9 mouse cellular contexts compared by ENCODE assay signal in genomic region chr11:120530085-120530964, GRCm38 (mm10). TPM values are rescaled to one million over a fixed set of nuclear protein-coding genes. Genes with fewer than 3 reads are reported as not detected.
DNase-seq lines count a peak whose midpoint lies in the region; ATAC-seq lines count a peak whose summit lies in the region.
"Had no signal": no experiment of that assay in that cellular context is flagged by ENCODE, and none has a peak within 500 bp of the region (broad histone marks: within the 10 kb centered on the region; RNA-seq: fewer than 3 reads in every experiment).

Gcgr (plus strand) TSS chr11:120530699.

- H3K9ac ChIP-seq in kidney, embryonic 14.5 days (ENCODE audit: low read depth, low read length): peak within 1 kb of the TSS; percentile 54
- peak within 1 kb of the TSS; percentile 75 for H3K9ac ChIP-seq in embryonic facial prominence, embryonic 13.5 days
- H3K9ac ChIP-seq in intestine, embryonic 16.5 days (ENCODE audit: low read depth, low read length): peak within 1 kb of the TSS; percentile 69
- H3K9ac ChIP-seq in midbrain, embryonic 15.5 days: no peak within 1 kb of the TSS

- peaks cover 46% of the 10 kb centered on the region for H3K27me3 ChIP-seq in kidney, embryonic 14.5 days (ENCODE audit: control insufficient read depth, insufficient read depth, low read length)
- H3K27me3 ChIP-seq in embryonic facial prominence, embryonic 13.5 days: peaks cover 77% of the 10 kb centered on the region
- H3K27me3 ChIP-seq in intestine, embryonic 16.5 days (replicated peaks; ENCODE audit: control insufficient read depth, insufficient read depth, low read length): peaks cover 44% of the 10 kb centered on the region
- H3K27me3 ChIP-seq in midbrain, embryonic 15.5 days (replicated peaks): peaks cover 64% of the 10 kb centered on the region

- H3K4me1 ChIP-seq in kidney, embryonic 14.5 days (ENCODE audit: control insufficient read depth, insufficient read depth, low read length): 0 out of 2 replicates have a peak, but pooled peaks cover 8% of the 10 kb centered on the region
- peaks cover 17% of the 10 kb centered on the region for H3K4me1 ChIP-seq in embryonic facial prominence, embryonic 13.5 days
- peaks cover 9% of the 10 kb centered on the region for H3K4me1 ChIP-seq in intestine, embryonic 16.5 days (ENCODE audit: control insufficient read depth, insufficient read depth, low read length)
- peaks cover 10% of the 10 kb centered on the region for H3K4me1 ChIP-seq in midbrain, embryonic 15.5 days

- H3K36me3 ChIP-seq in kidney, embryonic 14.5 days (ENCODE audit: control insufficient read depth, insufficient read depth, low read length): no peaks in the 10 kb centered on the region
- no peaks in the 10 kb centered on the region for H3K36me3 ChIP-seq in embryonic facial prominence, embryonic 13.5 days
- H3K36me3 ChIP-seq in intestine, embryonic 16.5 days (ENCODE audit: control insufficient read depth, insufficient read depth, low read length): no peaks in the 10 kb centered on the region
- H3K36me3 ChIP-seq in midbrain, embryonic 15.5 days (replicated peaks): no peaks in the 10 kb centered on the region

- no peak for DNase-seq in kidney, adult 9 months
- DNase-seq in frontal cortex, postnatal 14 days (ENCODE audit: low spot score in 2 of 2): no peak
- DNase-seq in layer of hippocampus, postnatal 14 days (ENCODE audit: low spot score in 2 of 2): no peak
- DNase-seq in adrenal gland, postnatal 4 days (ENCODE audit: low spot score in 2 of 2): no peak

- peak within 1 kb of the TSS; percentile 42 for H3K4me3 ChIP-seq in kidney, embryonic 14.5 days (ENCODE audit: low read length)
- H3K4me3 ChIP-seq in embryonic facial prominence, embryonic 13.5 days: peak within 1 kb of the TSS; percentile 48
- H3K4me3 ChIP-seq in intestine, embryonic 16.5 days (ENCODE audit: low read length): peak within 1 kb of the TSS; percentile 50
- H3K4me3 ChIP-seq in midbrain, embryonic 15.5 days: peak within 1 kb of the TSS; percentile 29

- H3K9me3 ChIP-seq in kidney, embryonic 14.5 days (ENCODE audit: control insufficient read depth, low read length): no peaks in the 10 kb centered on the region
- no peaks in the 10 kb centered on the region for H3K9me3 ChIP-seq in embryonic facial prominence, embryonic 13.5 days
- H3K9me3 ChIP-seq in intestine, embryonic 16.5 days (ENCODE audit: control insufficient read depth, low read length): no peaks in the 10 kb centered on the region
- no peaks in the 10 kb centered on the region for H3K9me3 ChIP-seq in midbrain, embryonic 15.5 days

- H3K27ac ChIP-seq in kidney, embryonic 14.5 days (ENCODE audit: low read depth, low read length): no peak within 1 kb of the TSS
- no peak within 1 kb of the TSS for H3K27ac ChIP-seq in embryonic facial prominence, embryonic 13.5 days
- H3K27ac ChIP-seq in intestine, embryonic 16.5 days (ENCODE audit: low read length): no peak within 1 kb of the TSS
- H3K27ac ChIP-seq in midbrain, embryonic 15.5 days: no peak within 1 kb of the TSS

- 0 out of 2 replicates have a peak, but pooled peaks have one; percentile 36 for ATAC-seq in kidney, embryonic 14.5 days (ENCODE audit: low FRiP score, low TSS enrichment)
- no peak for ATAC-seq in embryonic facial prominence, embryonic 13.5 days (ENCODE audit: insufficient number of reproducible peaks, insufficient read depth, low FRiP score, low TSS enrichment, low read depth)
- peak; percentile 56 for ATAC-seq in intestine, embryonic 16.5 days
- no peak for ATAC-seq in midbrain, embryonic 15.5 days (replicated peaks)

- 9% methylated on average over 47 of the region's 62 CpGs for WGBS in kidney, embryonic 14.5 days
- 8% methylated on average over 47 of the region's 62 CpGs for WGBS in embryonic facial prominence, embryonic 13.5 days
- 9% methylated on average over 53 of the region's 62 CpGs for WGBS in intestine, embryonic 16.5 days
- 8% methylated on average over 51 of the region's 62 CpGs for WGBS in midbrain, embryonic 15.5 days

- peak within 1 kb of the TSS; percentile 71 for H3K4me2 ChIP-seq in kidney, embryonic 14.5 days (replicated peaks; ENCODE audit: low read depth, low read length)
- peak within 1 kb of the TSS; percentile 87 for H3K4me2 ChIP-seq in embryonic facial prominence, embryonic 13.5 days
- H3K4me2 ChIP-seq in intestine, embryonic 16.5 days (ENCODE audit: low read depth, low read length): peak within 1 kb of the TSS; percentile 86
- H3K4me2 ChIP-seq in midbrain, embryonic 15.5 days: peak within 1 kb of the TSS; percentile 50

RNA-seq across cellular contexts. Expression of gene Gcgr, which starts in this region (rescaled TPM):
- polyA plus RNA-seq in kidney, embryonic 14.5 days (2014; fragmentation: Nextera tagmentation; extraction: Ambion mirVana): 2.0 and 2.4 TPM in 2 replicates
- 1.3 and 1.7 TPM in 2 replicates for polyA plus RNA-seq in embryonic facial prominence, embryonic 13.5 days (2015; fragmentation: Nextera tagmentation; extraction: Ambion mirVana)
- polyA plus RNA-seq in intestine, embryonic 16.5 days (2015; fragmentation: Nextera tagmentation; extraction: Ambion mirVana): 0.76 TPM in 2 replicates
- polyA plus RNA-seq in midbrain, embryonic 15.5 days (2015; fragmentation: Nextera tagmentation; extraction: Ambion mirVana): 0.17 and 0.19 TPM in 2 replicates
- under 1 TPM; 0.28 to 0.36 TPM for total RNA-seq in layer of hippocampus, postnatal 14 days (2021)
- 1 to 10 TPM; 2.5 to 9.8 TPM for total RNA-seq in adrenal gland, postnatal 4 days (2021)
- total RNA-seq: MEL had no signal

Comparison
In these comparisons a context has a peak if more than half of its experiments do, and no peak if none do; other contexts are left out.
1. Peak in ATAC-seq, H3K4me3 ChIP-seq, H3K9ac ChIP-seq and H3K4me2 ChIP-seq in intestine, embryonic 16.5 days; RNA of the gene not detected or under 1 TPM.